Mouse (Mus musculus): Measurements from ENCODE around the gene Lrguk. TPM values are rescaled to one million over a fixed set of nuclear protein-coding genes. Genes with fewer than 3 reads are reported as not detected.

Lrguk gene
- polyA plus RNA-seq (2017; shearing (Covaris generic)): 0.12 TPM

GRCm38 (mm10) chr6:34028933-34029745 lies at the start of gene Lrguk:
Gene Lrguk (plus strand): TSS chr6:34029448.

GRCm38 (mm10) chr6:34176864-34177247 lies 147.6 kb downstream of the Lrguk start, which contains the start of gene Slc35b4:
Gene Slc35b4 (minus strand): TSS chr6:34177111.

Other genes with a start within 250 kb of the Lrguk start
- gene Slc35b4, start 147.7 kb downstream of the Lrguk start, polyA plus RNA-seq (2017; shearing (Covaris generic)): 27.6 TPM

All from effector memory CD4-positive, alpha-beta T cell, adult 5 months (primary cell).